In genomic region chr19:4504830-4505229, GRCm38 (mm10) we compare ENCODE assay signal across 28 mouse cellular contexts. TPM values are rescaled to one million over a fixed set of nuclear protein-coding genes. Genes with fewer than 3 reads are reported as not detected.
DNase-seq lines count a peak whose midpoint lies in the region; ATAC-seq and TF ChIP-seq lines count a peak whose summit lies in the region.
"Had no signal": no experiment of that assay in that cellular context is flagged by ENCODE, and none has a peak within 500 bp of the region (broad histone marks: within the 10 kb centered on the region; RNA-seq: fewer than 3 reads in every experiment).

No protein-coding gene starts in this region.

- H3K4me2 ChIP-seq in heart, embryonic 11.5 days, result no peak overlapping the region
- no peak overlapping the region for H3K4me2 ChIP-seq in lung, postnatal 0 days (replicated peaks; ENCODE audit: low read depth, low read length)
- H3K4me2 ChIP-seq: embryonic facial prominence, embryonic 12.5 days; embryonic facial prominence, embryonic 15.5 days; hindbrain, embryonic 12.5 days; hindbrain, embryonic 15.5 days had no signal

- DNase-seq in heart, adult 11 months, result peak; percentile 50
- DNase-seq in lung, postnatal 0 days (ENCODE audit: low spot score), result peak; percentile 86
- DNase-seq in lung, postnatal 4 days, result no peak
- peak; percentile 86 for DNase-seq in gonadal fat pad, adult 2 months (ENCODE audit: low read depth)
- DNase-seq in cerebellum, postnatal 10 days, result no peak
- no peak for DNase-seq in right cerebral cortex, postnatal 25 days
- DNase-seq: adrenal gland, postnatal 10 days; adrenal gland, postnatal 36 days; B cell, adult 2 months; cerebellum, adult 18-20 months; cerebellum, adult 9-10 months; cerebellum, postnatal 25 days; forebrain, postnatal 0 days; gastrocnemius, adult 2 months; gastrocnemius, postnatal 14 days; heart, adult 2 months had no signal

- no peak for TF ChIP-seq CTCF in lung, postnatal 0 days (IDR thresholded peaks at IDR 0.05)

- H3K4me1 ChIP-seq in heart, embryonic 11.5 days (ENCODE audit: control insufficient read depth, insufficient read depth, low read length), result no peaks in the 10 kb centered on the region
- peaks cover 5% of the 10 kb centered on the region; the same call in 1 of the 2 replicates for H3K4me1 ChIP-seq in lung, postnatal 0 days (ENCODE audit: insufficient read depth, low read depth, low read length)

- H3K27ac ChIP-seq in heart, embryonic 11.5 days (ENCODE audit: low read depth, low read length), result no peak overlapping the region
- H3K27ac ChIP-seq in lung, postnatal 0 days (ENCODE audit: low read length), result peak overlapping the region; percentile 6; the same call in 1 of the 2 replicates
- H3K27ac ChIP-seq: embryonic facial prominence, embryonic 12.5 days; embryonic facial prominence, embryonic 15.5 days; gastrocnemius, adult 2 months; heart, adult 2 months; heart, embryonic 10.5 days; hindbrain, embryonic 12.5 days; hindbrain, embryonic 15.5 days had no signal

- peak; percentile 86 for TF ChIP-seq EP300 in lung, postnatal 0 days (IDR thresholded peaks at IDR 0.05)

- H3K9me3 ChIP-seq in heart, embryonic 11.5 days (replicated peaks; ENCODE audit: control insufficient read depth, low read length), result no peaks in the 10 kb centered on the region
- H3K9me3 ChIP-seq in lung, postnatal 0 days (ENCODE audit: low read length), result no peaks in the 10 kb centered on the region
- H3K9me3 ChIP-seq: embryonic facial prominence, embryonic 12.5 days; embryonic facial prominence, embryonic 15.5 days; G1E; heart, embryonic 10.5 days; hindbrain, embryonic 12.5 days; hindbrain, embryonic 15.5 days had no signal

- H3K36me3 ChIP-seq in heart, embryonic 11.5 days (ENCODE audit: control insufficient read depth, insufficient read depth, low read length), result no peaks in the 10 kb centered on the region
- H3K36me3 ChIP-seq in lung, postnatal 0 days (ENCODE audit: insufficient read depth, low read length), result no peaks in the 10 kb centered on the region
- H3K36me3 ChIP-seq: embryonic facial prominence, embryonic 12.5 days; embryonic facial prominence, embryonic 15.5 days; G1E; heart, embryonic 10.5 days; hindbrain, embryonic 12.5 days; hindbrain, embryonic 15.5 days had no signal

- H3K4me3 ChIP-seq in heart, embryonic 11.5 days (ENCODE audit: low read depth, low read length), result no peak overlapping the region
- H3K4me3 ChIP-seq in lung, postnatal 0 days (ENCODE audit: low read depth, low read length), result no peak overlapping the region
- H3K4me3 ChIP-seq: embryonic facial prominence, embryonic 12.5 days; embryonic facial prominence, embryonic 15.5 days; gastrocnemius, adult 2 months; heart, adult 2 months; heart, embryonic 10.5 days; hindbrain, embryonic 12.5 days; hindbrain, embryonic 15.5 days had no signal

- no peak for ATAC-seq in heart, embryonic 11.5 days (replicated peaks; ENCODE audit: insufficient number of reproducible peaks, low FRiP score, low TSS enrichment)
- ATAC-seq in lung, postnatal 0 days, result peak; percentile 86
- ATAC-seq: forebrain, embryonic 14.5 days; forebrain, postnatal 0 days; Patski had no signal

- H3K27me3 ChIP-seq in heart, embryonic 11.5 days (ENCODE audit: control insufficient read depth, insufficient read depth, low read length), result no peaks in the 10 kb centered on the region
- H3K27me3 ChIP-seq in lung, postnatal 0 days (replicated peaks; ENCODE audit: insufficient read depth, low read length), result no peaks in the 10 kb centered on the region
- H3K27me3 ChIP-seq: embryonic facial prominence, embryonic 12.5 days; embryonic facial prominence, embryonic 15.5 days; hindbrain, embryonic 12.5 days; hindbrain, embryonic 15.5 days; Patski had no signal

- WGBS in heart, embryonic 11.5 days (ENCODE audit: insufficient replicate concordance), result 85% methylated on average over 1 of the region's 1 CpGs
- WGBS in lung, postnatal 0 days, result 67% methylated on average over 1 of the region's 1 CpGs

- no peak overlapping the region for H3K9ac ChIP-seq in heart, embryonic 11.5 days (ENCODE audit: low read depth, low read length)
- no peak overlapping the region for H3K9ac ChIP-seq in lung, postnatal 0 days (replicated peaks; ENCODE audit: low read depth)
- H3K9ac ChIP-seq: embryonic facial prominence, embryonic 12.5 days; embryonic facial prominence, embryonic 15.5 days; forebrain, postnatal 0 days; hindbrain, embryonic 12.5 days; hindbrain, embryonic 15.5 days had no signal

RNA-seq across cellular contexts. Expression of gene Pcx, which starts 5.4 kb away (rescaled TPM):
- 12.8 and 13.9 TPM in 2 replicates for polyA plus RNA-seq in heart, embryonic 11.5 days (2014; fragmentation: Nextera tagmentation; extraction: Ambion mirVana)
- 38.6 and 40.9 TPM in 2 replicates for polyA plus RNA-seq in lung, postnatal 0 days (2015; fragmentation: Nextera tagmentation; extraction: Ambion mirVana)
- polyA plus RNA-seq in gonadal fat pad, adult 2 months (2012; rRNA removed), result 249 and 264 TPM in 2 replicates

RNA-seq across cellular contexts. Expression of gene 2010003K11Rik, which starts 6.4 kb away (rescaled TPM):
- not detected in 2 replicates for polyA plus RNA-seq in heart, embryonic 11.5 days (2014; fragmentation: Nextera tagmentation; extraction: Ambion mirVana)
- polyA plus RNA-seq in lung, postnatal 0 days (2015; fragmentation: Nextera tagmentation; extraction: Ambion mirVana), result 0.12 and 0.20 TPM in 2 replicates
- 6.5 and 11.0 TPM in 2 replicates for polyA plus RNA-seq in gonadal fat pad, adult 2 months (2012; rRNA removed)
- polyA plus RNA-seq: embryonic facial prominence, embryonic 12.5 days; embryonic facial prominence, embryonic 15.5 days; forebrain, embryonic 14.5 days; forebrain, postnatal 0 days; frontal cortex, adult 2 months; G1E; heart, embryonic 10.5 days; heart, embryonic 14.5 days; heart, postnatal 0 days; hindbrain, embryonic 12.5 days; hindbrain, embryonic 15.5 days had no signal

RNA-seq across cellular contexts. Expression of gene Syt12, which starts 27.6 kb away (rescaled TPM):
- 0.72 and 1.3 TPM in 2 replicates for polyA plus RNA-seq in heart, embryonic 11.5 days (2014; fragmentation: Nextera tagmentation; extraction: Ambion mirVana)
- 1.0 and 1.3 TPM in 2 replicates for polyA plus RNA-seq in lung, postnatal 0 days (2015; fragmentation: Nextera tagmentation; extraction: Ambion mirVana)
- 73.8 and 88.6 TPM in 2 replicates for polyA plus RNA-seq in gonadal fat pad, adult 2 months (2012; rRNA removed)
- polyA plus RNA-seq: G1E had no signal

Comparison
In these comparisons a context has a peak if more than half of its experiments do, and no peak if none do; other contexts are left out.
1. DNase-seq: peak in heart, adult 11 months (single experiment), lung, postnatal 0 days (single experiment) and gonadal fat pad, adult 2 months (single experiment); none in lung, postnatal 4 days (0 of 2), cerebellum, postnatal 10 days (0 of 2) and right cerebral cortex, postnatal 25 days (single experiment).
2. RNA of gene Syt12, which starts 27.6 kb away (polyA plus RNA-seq): 73.8 to 88.6 TPM in gonadal fat pad, adult 2 months; 1.0 to 1.3 TPM in lung, postnatal 0 days and 0.72 to 1.3 TPM in heart, embryonic 11.5 days; every median in the first group is over 10 times any median in the second.